Mouse (Mus musculus) spleen, adult 12 weeks (tissue): ENCODE measurements around the gene Acot4.
"Not testable (repeated sequence)": the region's sequence is repeated elsewhere in the genome, so short reads cannot be mapped to it uniquely, and the experiment has no call there.

ENCODE experiments used
- DNase-seq: peaks from one replicate; pipeline ENCODE4 v3.0.0; 2022; ENCODE audit warnings: low spot score

Gene Acot4

GRCm38 (mm10) chr12:84030659-84031332, 7.4 kb upstream of the Acot4 start:
- peak; percentile 42 for DNase-seq

- DNase-seq, result no peak
Observed at GRCm38 (mm10) chr12:84032854-84033253, 5.3 kb upstream of the Acot4 start.

GRCm38 (mm10) chr12:84033302-84033701, 4.9 kb upstream of the Acot4 start:
- not testable (repeated sequence) for DNase-seq

GRCm38 (mm10) chr12:84034108-84034507, 4.1 kb upstream of the Acot4 start:
- no peak for DNase-seq

- DNase-seq, result not testable (repeated sequence)
Observed at GRCm38 (mm10) chr12:84038691-84039111, 522 bp downstream of the Acot4 start, which contains the start of gene Gm49366. Gm49366 (plus strand) TSS chr12:84038935.

GRCm38 (mm10) chr12:84042248-84042647, 4.1 kb downstream of the Acot4 start:
- no peak for DNase-seq

GRCm38 (mm10) chr12:84044045-84044444, 5.9 kb downstream of the Acot4 start:
- DNase-seq, result no peak

GRCm38 (mm10) chr12:84046906-84047305, 8.7 kb downstream of the Acot4 start:
- DNase-seq, result no peak

- DNase-seq, result not testable (repeated sequence)
Observed at GRCm38 (mm10) chr12:84050744-84051143, 12.6 kb downstream of the Acot4 start.

GRCm38 (mm10) chr12:84051937-84052474, 13.8 kb downstream of the Acot4 start, which contains the start of gene Acot3:
Acot3 (plus strand) TSS chr12:84052144.
- DNase-seq, result no peak

- DNase-seq, result no peak
Observed at GRCm38 (mm10) chr12:84052609-84053008, 14.4 kb downstream of the Acot4 start.

GRCm38 (mm10) chr12:84053173-84053572, 15.0 kb downstream of the Acot4 start:
- DNase-seq, result no peak

- no peak for DNase-seq
Observed at GRCm38 (mm10) chr12:84053679-84054391, 15.7 kb downstream of the Acot4 start.

- no peak for DNase-seq
Observed at GRCm38 (mm10) chr12:84060946-84061345, 22.8 kb downstream of the Acot4 start.

- DNase-seq, result no peak
Observed at GRCm38 (mm10) chr12:84062336-84062735, 24.2 kb downstream of the Acot4 start.

GRCm38 (mm10) chr12:84063228-84063627, 25.0 kb downstream of the Acot4 start:
- no peak for DNase-seq

- DNase-seq, result no peak
Observed at GRCm38 (mm10) chr12:84063833-84064232, 25.7 kb downstream of the Acot4 start.

GRCm38 (mm10) chr12:84064621-84065020, 26.4 kb downstream of the Acot4 start:
- no peak for DNase-seq

GRCm38 (mm10) chr12:84067752-84068151, 29.6 kb downstream of the Acot4 start:
- DNase-seq, result no peak

- DNase-seq, result no peak
Observed at GRCm38 (mm10) chr12:84068296-84068695, 30.1 kb downstream of the Acot4 start.

- no peak for DNase-seq
Observed at GRCm38 (mm10) chr12:84068986-84069385, 30.8 kb downstream of the Acot4 start, which contains the start of gene Acot5. Acot5 (plus strand) TSS chr12:84069325.

- not testable (repeated sequence) for DNase-seq
Observed at GRCm38 (mm10) chr12:84069582-84069981, 31.4 kb downstream of the Acot4 start.

- no peak for DNase-seq
Observed at GRCm38 (mm10) chr12:84071696-84072095, 33.5 kb downstream of the Acot4 start.
